Mouse (Mus musculus) bone marrow macrophage, adult 2 months (primary cell): ENCODE data around the gene Ahcyl2.

Experiments
- CTCF ChIP-seq: IDR thresholded peaks from 2 replicates; pipeline ENCODE4 v1.5.1; 2012; ENCODE audit warnings: low read depth, mild to moderate bottlenecking, low read length, moderate library complexity
- POLR2A ChIP-seq: IDR thresholded peaks from 2 replicates; pipeline ENCODE4 v1.6.1; 2012; ENCODE audit warnings: mild to moderate bottlenecking, low read depth, low read length, borderline replicate concordance

- TF ChIP-seq CTCF = no peak
- TF ChIP-seq POLR2A = no peak
Measured at GRCm38 (mm10) chr6:29935741-29936140, 167.9 kb downstream of the Ahcyl2 start.
